Mouse (Mus musculus) hindbrain, embryonic 16.5 days (tissue): Measurements from ENCODE around the gene Sox15. TPM values are rescaled to one million over a fixed set of nuclear protein-coding genes. Genes with fewer than 3 reads are reported as not detected.
A peak's percentile ranks its signal among the peaks of the same experiment; 100 is the strongest.
"Not testable (repeated sequence)": the region's sequence is repeated elsewhere in the genome, so short reads cannot be mapped to it uniquely, and the experiment has no call there.

Experiments
- ATAC-seq: fragments of 200-750 bp; cut with Nextera tagmentation; 2 replicates; pipeline ENCODE4 v1.8.0; 2017; ENCODE audit warnings: moderate TSS enrichment, moderate library complexity
- H3K27ac ChIP-seq: fragments of 300-500 bp; sonication (generic); 2 replicates; pipeline ENCODE4 v1.5.1; 2014; ENCODE audit warnings: low read depth, mild to moderate bottlenecking, control low read depth, low read length, moderate library complexity
- H3K27me3 ChIP-seq: fragments of 300-500 bp; sonication (generic); replicated peaks from 2 replicates; pipeline ENCODE4 v1.6.1; 2014; ENCODE audit warnings: low read length; ENCODE audit not compliant: control insufficient read depth, insufficient read depth
- H3K36me3 ChIP-seq: fragments of 300-500 bp; sonication (generic); 2 replicates; pipeline ENCODE4 v1.6.1; 2014; ENCODE audit warnings: mild to moderate bottlenecking, low read length, moderate library complexity, mixed read lengths; ENCODE audit not compliant: control insufficient read depth, insufficient read depth
- H3K4me1 ChIP-seq: fragments of 300-500 bp; sonication (generic); 2 replicates; pipeline ENCODE4 v1.6.1; 2014; ENCODE audit warnings: low read depth, low read length; ENCODE audit not compliant: control insufficient read depth, insufficient read depth
- H3K4me2 ChIP-seq: fragments of 300-500 bp; sonication (generic); 2 replicates; pipeline ENCODE4 v1.6.1; 2014; ENCODE audit warnings: mild to moderate bottlenecking, low read length, control low read depth, moderate library complexity
- H3K4me3 ChIP-seq: fragments of 300-500 bp; sonication (generic); 2 replicates; pipeline ENCODE4 v1.5.1; 2014; ENCODE audit warnings: mild to moderate bottlenecking, low read length, control low read depth, moderate library complexity
- H3K9ac ChIP-seq: fragments of 300-500 bp; sonication (generic); 2 replicates; pipeline ENCODE4 v1.6.1; 2014; ENCODE audit warnings: low read depth, mild to moderate bottlenecking, control low read depth, low read length, moderate library complexity
- H3K9me3 ChIP-seq: fragments of 300-500 bp; sonication (generic); 2 replicates; pipeline ENCODE4 v1.6.1; 2014; ENCODE audit warnings: mild to moderate bottlenecking, low read length, moderate library complexity; ENCODE audit not compliant: control insufficient read depth
- WGBS: fragments of 180-500 bp; shearing (Covaris S2); extraction: QIAGEN DNeasy Blood & Tissue Kit; methylation state at CpG from one replicate; pipeline ENCODE4 v1.1.7; 2014; 5-methylcytosine and 5-hydroxymethylcytosine counted together
- polyA plus RNA-seq: library from polyadenylated mRNA; unstranded; fragments of >200 nt; fragmentation: Nextera tagmentation; extraction: Ambion mirVana; gene quantifications from 2 replicates; pipeline ENCODE4 v1.2.1, GENCODE M21; 2015

Sox15 gene
- polyA plus RNA-seq, 1 experiment from 2014 or later = not detected

DNA sequence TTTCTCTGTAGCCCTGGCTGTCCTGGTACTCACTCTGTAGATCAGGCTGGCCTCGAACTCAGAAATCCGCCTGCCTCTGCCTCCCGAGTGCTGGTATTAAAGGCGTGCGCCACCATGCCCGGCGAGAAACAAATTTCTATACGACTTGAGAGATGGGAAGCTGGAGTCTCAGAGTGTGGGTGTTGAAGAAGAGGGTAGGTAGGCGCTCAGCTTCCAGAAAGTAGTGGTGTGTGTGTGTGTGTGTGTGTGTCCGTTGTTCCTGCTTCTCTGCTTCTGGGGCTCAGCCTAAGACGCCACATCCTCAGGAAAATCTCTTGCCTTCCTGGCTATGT is 40.9 kb upstream of the Sox15 start:
- 55% methylated on average over 11 of the region's 11 CpGs for WGBS
- not testable (repeated sequence) for H3K4me1 ChIP-seq, ATAC-seq, H3K36me3 ChIP-seq, H3K27ac ChIP-seq, H3K9ac ChIP-seq, H3K4me2 ChIP-seq, H3K4me3 ChIP-seq, H3K27me3 ChIP-seq, H3K9me3 ChIP-seq

DNA sequence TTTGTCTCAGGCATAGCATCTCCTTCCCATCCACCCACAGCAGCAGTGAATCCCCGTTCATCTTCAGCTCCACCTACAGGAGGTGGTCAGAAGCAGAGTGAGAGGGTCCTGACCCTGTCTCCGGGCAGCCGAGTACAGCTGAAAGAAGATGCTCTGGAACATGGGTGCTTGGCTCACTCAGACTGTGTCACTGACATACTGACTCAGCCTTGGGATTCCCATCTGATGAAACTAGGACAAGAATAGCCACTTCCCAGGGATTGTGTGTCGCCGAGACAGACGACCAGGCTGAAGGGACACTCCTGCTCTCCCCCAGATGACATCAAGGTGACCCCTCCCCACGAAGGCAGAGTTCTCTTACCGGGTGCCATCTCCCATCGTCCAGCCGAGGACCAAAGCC is 38.3 kb upstream of the Sox15 start:
- H3K36me3 ChIP-seq = no peaks in the 10 kb centered on the region
- H3K4me3 ChIP-seq = no peak overlapping the region
- H3K27ac ChIP-seq = no peak overlapping the region
- no peaks in the 10 kb centered on the region for H3K27me3 ChIP-seq
- H3K9me3 ChIP-seq = no peaks in the 10 kb centered on the region
- H3K4me1 ChIP-seq = peaks cover 3% of the 10 kb centered on the region; the same call in 1 of the 2 replicates
- ATAC-seq = no peak
- H3K4me2 ChIP-seq = no peak overlapping the region
- H3K9ac ChIP-seq = no peak overlapping the region
- WGBS = 38% methylated on average over 10 of the region's 10 CpGs

DNA sequence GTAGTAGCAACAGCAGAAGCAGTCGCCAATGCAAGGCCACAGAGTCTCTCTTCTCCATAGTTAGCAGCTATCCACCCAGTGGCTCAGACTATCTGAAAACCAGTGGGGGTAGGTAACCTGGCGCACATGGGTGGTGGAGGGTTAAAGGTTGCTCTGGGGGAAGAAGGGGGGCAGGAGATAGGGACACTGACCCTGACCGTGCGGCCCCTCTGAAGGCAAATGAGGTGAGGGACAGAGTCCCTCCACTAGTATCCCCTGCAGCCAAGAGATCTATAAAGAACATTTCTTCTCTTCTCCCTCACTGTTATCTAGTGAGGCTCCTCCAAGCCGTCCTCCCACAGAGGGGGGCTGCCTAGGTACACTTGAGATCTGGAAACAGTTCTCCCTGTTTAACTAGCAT is 37.3 kb upstream of the Sox15 start, which contains the start of gene Shbg:
Shbg (minus strand) TSS at position 101 of the 400 bp plus-strand sequence.
- 83% methylated on average over 5 of the region's 5 CpGs for WGBS
- H3K27me3 ChIP-seq = no peaks in the 10 kb centered on the region
- no peak for ATAC-seq
- H3K27ac ChIP-seq = no peak within 1 kb of the TSS
- H3K4me2 ChIP-seq = no peak within 1 kb of the TSS
- no peak within 1 kb of the TSS for H3K4me3 ChIP-seq
- H3K36me3 ChIP-seq = no peaks in the 10 kb centered on the region
- peaks cover 7% of the 10 kb centered on the region for H3K4me1 ChIP-seq
- H3K9ac ChIP-seq = no peak within 1 kb of the TSS
- H3K9me3 ChIP-seq = no peaks in the 10 kb centered on the region

DNA sequence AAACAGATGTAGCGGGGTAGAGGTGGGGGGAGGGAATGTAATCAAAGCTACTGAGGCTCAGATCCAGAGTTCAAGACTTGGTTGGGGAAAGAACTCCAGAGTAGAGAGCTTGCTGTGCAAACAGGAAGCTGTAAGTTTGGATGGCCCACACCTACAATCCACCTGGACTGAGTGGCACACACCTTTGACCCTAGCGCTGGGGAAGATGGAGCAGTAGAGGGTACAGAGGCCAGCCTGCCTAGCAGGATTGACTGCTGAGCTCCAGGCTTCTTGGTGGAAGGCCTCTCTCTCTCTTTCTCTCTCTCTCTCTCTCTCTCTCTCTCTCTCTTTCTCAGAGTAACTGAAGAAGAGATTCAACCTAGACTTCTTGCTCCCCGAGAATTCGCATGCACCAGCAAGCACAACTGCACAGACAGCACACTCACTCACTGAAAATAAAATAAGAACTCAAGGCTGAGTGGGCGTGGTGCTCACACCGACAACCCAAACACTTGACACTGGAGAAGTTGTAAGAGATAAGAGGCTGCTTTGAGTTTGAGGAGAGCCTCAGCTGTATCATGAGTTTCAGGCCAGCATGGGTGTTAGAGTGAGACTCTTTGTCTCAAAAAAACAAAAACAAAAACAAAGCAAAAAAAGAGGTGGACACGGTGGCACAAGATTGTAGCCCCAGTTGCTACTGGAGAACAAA is 34.6 kb upstream of the Sox15 start:
- no peak overlapping the region for H3K4me2 ChIP-seq
- H3K27ac ChIP-seq = no peak overlapping the region
- H3K9ac ChIP-seq = no peak overlapping the region
- H3K36me3 ChIP-seq = no peaks in the 10 kb centered on the region
- 88% methylated on average over 7 of the region's 7 CpGs for WGBS
- H3K9me3 ChIP-seq = no peaks in the 10 kb centered on the region
- H3K4me3 ChIP-seq = no peak overlapping the region
- ATAC-seq = no peak
- no peaks in the 10 kb centered on the region for H3K27me3 ChIP-seq
- peaks cover 9% of the 10 kb centered on the region for H3K4me1 ChIP-seq

DNA sequence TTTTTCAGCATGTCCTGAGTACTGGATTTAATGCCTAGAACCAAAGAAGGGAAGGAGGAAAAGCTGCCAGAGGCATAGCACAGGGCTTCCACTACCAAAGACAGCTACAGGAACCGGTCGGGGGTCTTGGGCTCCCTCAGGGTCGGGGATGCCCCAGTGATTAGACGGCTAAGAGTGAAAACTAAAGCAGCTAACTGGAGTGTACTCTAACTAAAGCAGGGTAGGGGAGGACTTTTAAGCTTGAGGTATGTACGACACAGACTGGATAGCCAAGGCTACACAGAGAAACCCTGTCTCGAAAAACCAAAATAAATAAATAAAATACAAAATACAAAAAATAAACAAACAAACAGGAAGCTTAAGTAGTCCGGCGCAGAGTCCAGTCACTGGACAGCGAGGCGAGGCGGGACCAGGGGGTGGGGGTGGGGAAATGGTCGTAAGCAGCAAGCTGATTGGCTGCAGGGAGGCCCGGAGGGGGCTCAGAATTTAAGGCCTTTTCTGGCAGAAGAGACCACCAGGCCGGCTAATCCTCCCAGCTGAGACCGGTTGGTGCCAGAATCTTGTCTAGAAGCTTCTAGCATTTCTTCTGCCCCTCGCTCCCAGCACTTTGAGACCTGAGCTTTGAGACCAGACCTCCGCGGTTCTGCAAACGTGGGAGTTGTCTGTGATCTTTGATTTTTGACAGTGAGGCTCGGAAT is 33.4 kb upstream of the Sox15 start, which contains the start of gene Sat2:
Sat2 (plus strand) TSS at position 454 of the 698 bp plus-strand sequence.
- Histone ChIP-seq H3K27ac (peak within 1 kb of the TSS; percentile 81), H3K9me3 (no peaks in the 10 kb centered on the region), H3K4me1 (peaks cover 9% of the 10 kb centered on the region), H3K4me3 (peak within 1 kb of the TSS; percentile 59), H3K4me2 (peak within 1 kb of the TSS; percentile 83), H3K36me3 (no peaks in the 10 kb centered on the region), H3K9ac (peak within 1 kb of the TSS; percentile 80), H3K27me3 (no peaks in the 10 kb centered on the region)
- 0% methylated on average over 20 of the region's 20 CpGs for WGBS
- ATAC-seq = peak; percentile 92

DNA sequence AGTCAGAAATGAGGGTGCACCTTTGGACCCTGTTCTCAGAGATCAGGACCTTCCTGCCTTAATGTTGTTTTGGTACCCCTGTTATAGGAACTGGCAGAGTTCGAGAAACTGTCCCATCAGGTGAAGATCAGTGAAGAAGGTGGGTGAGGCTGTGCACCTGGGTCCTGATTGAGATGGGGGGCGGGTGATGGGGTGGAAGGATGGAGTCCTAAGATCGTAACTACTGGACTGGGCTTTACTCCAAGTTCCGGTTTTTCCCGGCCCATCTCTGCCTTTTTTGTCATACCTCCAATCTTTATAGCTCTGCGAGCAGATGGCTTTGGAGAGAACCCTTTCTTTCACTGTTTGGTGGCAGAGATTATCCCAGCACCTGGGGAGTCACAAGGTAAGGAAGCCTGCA is 32.7 kb upstream of the Sox15 start:
- Histone ChIP-seq H3K27me3 (no peaks in the 10 kb centered on the region), H3K4me2 (peak overlapping the region; percentile 83), H3K9ac (peak overlapping the region; percentile 80), H3K27ac (peak overlapping the region; percentile 81), H3K4me1 (peaks cover 9% of the 10 kb centered on the region), H3K4me3 (peak overlapping the region; percentile 59), H3K9me3 (no peaks in the 10 kb centered on the region), H3K36me3 (no peaks in the 10 kb centered on the region)
- 34% methylated on average over 6 of the region's 6 CpGs for WGBS
- peak; percentile 32 for ATAC-seq

DNA sequence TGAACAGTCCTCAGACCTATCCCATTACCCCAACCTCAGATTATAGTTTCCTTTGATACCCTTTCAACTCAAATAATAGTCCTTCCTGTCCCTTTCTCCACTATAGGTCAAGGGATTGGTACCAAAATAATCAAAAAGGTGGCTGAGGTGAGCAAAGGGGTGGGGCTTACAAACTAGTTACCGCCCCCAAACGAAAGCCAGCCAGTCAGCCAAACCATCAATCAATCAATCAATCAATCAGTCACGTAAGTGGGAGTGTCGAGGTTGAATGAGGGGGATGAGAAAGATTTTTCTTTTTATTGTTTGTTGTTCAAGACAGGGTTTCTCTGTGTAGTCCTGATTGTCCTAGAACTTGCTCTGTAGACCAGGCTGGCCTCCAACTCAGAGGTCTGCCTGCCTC is 32.1 kb upstream of the Sox15 start:
- no peak for ATAC-seq
- no peak overlapping the region; the same call in 1 of the 2 replicates for H3K4me3 ChIP-seq
- peaks cover 9% of the 10 kb centered on the region for H3K4me1 ChIP-seq
- H3K4me2 ChIP-seq = peak overlapping the region; percentile 83
- H3K9me3 ChIP-seq = no peaks in the 10 kb centered on the region
- H3K9ac ChIP-seq = no peak overlapping the region; the same call in 1 of the 2 replicates
- WGBS = 62% methylated on average over 4 of the region's 4 CpGs
- no peak overlapping the region for H3K27ac ChIP-seq
- H3K36me3 ChIP-seq = no peaks in the 10 kb centered on the region
- H3K27me3 ChIP-seq = no peaks in the 10 kb centered on the region

DNA sequence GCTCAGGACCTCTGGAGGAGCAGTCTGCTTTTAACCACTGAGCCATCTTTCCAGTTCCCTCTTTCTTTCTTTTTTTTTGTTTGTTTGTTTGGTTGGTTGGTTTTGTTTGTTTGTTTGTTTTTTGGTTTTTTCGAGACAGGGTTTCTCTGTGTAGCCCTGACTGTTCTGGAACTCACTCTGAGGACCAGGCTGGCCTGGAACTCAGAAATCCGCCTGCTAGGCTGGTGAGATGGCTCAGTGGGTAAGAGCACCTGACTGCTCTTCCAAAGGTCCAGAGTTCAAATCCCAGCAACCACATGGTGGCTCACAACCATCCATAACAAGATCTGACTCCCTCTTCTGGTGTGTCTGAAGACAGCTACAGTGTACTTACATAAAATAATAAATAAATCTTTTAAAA is 30.8 kb upstream of the Sox15 start:
- H3K9ac ChIP-seq, H3K4me1 ChIP-seq, ATAC-seq, H3K9me3 ChIP-seq, H3K4me3 ChIP-seq, H3K36me3 ChIP-seq, H3K4me2 ChIP-seq, H3K27me3 ChIP-seq, H3K27ac ChIP-seq: not testable (repeated sequence)
- 93% methylated on average over 2 of the region's 2 CpGs for WGBS

DNA sequence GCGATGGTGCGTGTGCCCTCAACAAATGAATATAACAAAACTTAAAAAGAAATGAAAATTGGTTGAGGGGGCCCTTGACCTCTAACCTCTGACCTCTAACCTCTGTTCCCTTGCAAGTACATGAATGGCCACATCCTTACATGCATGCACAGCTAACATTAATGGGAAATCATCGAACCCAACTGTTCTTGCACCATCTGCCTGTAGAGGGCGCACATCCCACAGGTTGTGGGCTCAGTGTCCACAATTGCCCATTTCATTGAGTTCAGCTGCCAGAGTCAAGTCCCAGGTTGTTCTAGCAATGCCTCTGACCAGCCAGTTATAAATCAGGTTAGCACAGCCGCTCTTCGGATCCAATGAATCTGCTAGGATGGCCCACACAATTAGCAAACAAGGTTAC is 26.8 kb upstream of the Sox15 start:
- no peak for ATAC-seq
- Histone ChIP-seq H3K9me3 (no peaks in the 10 kb centered on the region), H3K36me3 (no peaks in the 10 kb centered on the region), H3K27me3 (no peaks in the 10 kb centered on the region), H3K4me2 (no peak overlapping the region), H3K9ac (no peak overlapping the region), H3K4me1 (peaks cover 3% of the 10 kb centered on the region; the same call in 1 of the 2 replicates), H3K4me3 (no peak overlapping the region), H3K27ac (no peak overlapping the region)
- 38% methylated on average over 6 of the region's 6 CpGs for WGBS
